Comparison of ENCODE assay signal across 18 mouse cellular contexts in genomic region chr5:126350936-126351335, GRCm38 (mm10).
"Had no signal": no experiment of that assay in that cellular context is flagged by ENCODE, and none has a peak within 500 bp of the region (broad histone marks: within the 10 kb centered on the region; RNA-seq: fewer than 3 reads in every experiment).

No protein-coding gene starts in this region.

- H3K27me3 ChIP-seq: kidney, embryonic 15.5 days; limb, embryonic 12.5 days; megakaryocyte, embryonic 14.5 days; midbrain, embryonic 12.5 days; neural tube, embryonic 12.5 days had no signal

- H3K4me3 ChIP-seq: kidney, embryonic 15.5 days; limb, embryonic 12.5 days; megakaryocyte, embryonic 14.5 days; midbrain, embryonic 12.5 days; neural tube, embryonic 12.5 days had no signal

- ATAC-seq: intestine, embryonic 16.5 days had no signal

- H3K9me3 ChIP-seq: kidney, embryonic 15.5 days; midbrain, embryonic 12.5 days; neural tube, embryonic 12.5 days had no signal

- H3K9ac ChIP-seq: kidney, embryonic 15.5 days; limb, embryonic 12.5 days; liver, embryonic 14.5 days; midbrain, embryonic 12.5 days; neural tube, embryonic 12.5 days had no signal

- DNase-seq: kidney, adult 2 months; kidney, postnatal 14 days; layer of hippocampus, postnatal 36 days; lung, adult 2 months; lung, postnatal 14 days; retina, postnatal 1 day; right cerebral cortex, postnatal 4 days; spleen, adult 18-20 months; thymus, adult 18-20 months; thymus, postnatal 25 days had no signal

- H3K36me3 ChIP-seq: kidney, embryonic 15.5 days; limb, embryonic 12.5 days; midbrain, embryonic 12.5 days; neural tube, embryonic 12.5 days had no signal

- H3K4me1 ChIP-seq: kidney, embryonic 15.5 days; limb, embryonic 12.5 days; megakaryocyte, embryonic 14.5 days; midbrain, embryonic 12.5 days; neural tube, embryonic 12.5 days had no signal

- H3K4me2 ChIP-seq: kidney, embryonic 15.5 days; limb, embryonic 12.5 days; midbrain, embryonic 12.5 days; neural tube, embryonic 12.5 days had no signal

- H3K27ac ChIP-seq: kidney, embryonic 15.5 days; limb, embryonic 12.5 days; liver, embryonic 14.5 days; macrophage; midbrain, embryonic 12.5 days; neural tube, embryonic 12.5 days had no signal
